Mouse (Mus musculus) lung, postnatal 25 days (tissue): ENCODE measurements around the gene Exoc6.
"Not testable (repeated sequence)": the region's sequence is repeated elsewhere in the genome, so short reads cannot be mapped to it uniquely, and the experiment has no call there.

Experiments
- DNase-seq: peaks from one replicate; pipeline ENCODE4 v3.0.0; 2022; ENCODE audit warnings: low spot score

The Exoc6 gene

DNA sequence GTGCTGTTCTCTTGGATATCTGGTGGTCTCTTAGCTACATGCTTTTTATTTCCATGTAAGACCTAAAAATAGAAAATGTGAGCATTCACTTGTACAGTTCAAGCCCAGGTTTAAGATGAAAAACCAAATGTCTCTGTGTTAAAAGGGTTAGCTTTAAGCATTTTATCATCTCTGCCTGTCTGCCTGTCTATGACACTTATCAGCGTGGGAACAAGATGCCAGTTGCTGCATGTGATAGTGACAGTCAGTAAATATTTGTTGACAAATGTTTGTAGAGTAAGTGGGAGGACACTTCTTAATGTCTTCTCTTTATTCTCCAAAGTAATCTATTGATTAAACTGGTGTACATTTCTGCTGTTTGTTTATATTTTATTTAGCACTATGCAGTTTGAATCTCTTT is 12.5 kb upstream of the Exoc6 start:
- DNase-seq: no peak

DNA sequence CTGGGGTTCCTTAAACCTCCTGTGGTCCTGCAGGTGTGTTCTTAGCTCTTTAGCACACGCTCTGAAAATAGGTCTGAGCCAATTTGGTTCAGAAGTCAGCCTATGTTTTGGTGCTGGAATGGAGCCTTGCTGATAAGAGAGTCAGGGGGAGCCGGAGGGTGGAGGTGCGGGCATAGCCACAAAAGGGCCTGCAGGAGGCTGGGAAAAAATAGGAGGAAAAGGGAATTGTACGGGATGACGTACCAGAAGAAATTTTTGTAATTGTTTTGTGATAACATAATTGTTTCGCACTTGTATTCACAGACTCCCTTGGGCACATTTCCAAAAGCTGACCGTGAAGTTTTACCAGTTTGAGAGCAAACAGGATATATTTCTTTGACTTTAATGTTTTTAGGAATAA is 10.0 kb upstream of the Exoc6 start:
- no peak for DNase-seq

DNA sequence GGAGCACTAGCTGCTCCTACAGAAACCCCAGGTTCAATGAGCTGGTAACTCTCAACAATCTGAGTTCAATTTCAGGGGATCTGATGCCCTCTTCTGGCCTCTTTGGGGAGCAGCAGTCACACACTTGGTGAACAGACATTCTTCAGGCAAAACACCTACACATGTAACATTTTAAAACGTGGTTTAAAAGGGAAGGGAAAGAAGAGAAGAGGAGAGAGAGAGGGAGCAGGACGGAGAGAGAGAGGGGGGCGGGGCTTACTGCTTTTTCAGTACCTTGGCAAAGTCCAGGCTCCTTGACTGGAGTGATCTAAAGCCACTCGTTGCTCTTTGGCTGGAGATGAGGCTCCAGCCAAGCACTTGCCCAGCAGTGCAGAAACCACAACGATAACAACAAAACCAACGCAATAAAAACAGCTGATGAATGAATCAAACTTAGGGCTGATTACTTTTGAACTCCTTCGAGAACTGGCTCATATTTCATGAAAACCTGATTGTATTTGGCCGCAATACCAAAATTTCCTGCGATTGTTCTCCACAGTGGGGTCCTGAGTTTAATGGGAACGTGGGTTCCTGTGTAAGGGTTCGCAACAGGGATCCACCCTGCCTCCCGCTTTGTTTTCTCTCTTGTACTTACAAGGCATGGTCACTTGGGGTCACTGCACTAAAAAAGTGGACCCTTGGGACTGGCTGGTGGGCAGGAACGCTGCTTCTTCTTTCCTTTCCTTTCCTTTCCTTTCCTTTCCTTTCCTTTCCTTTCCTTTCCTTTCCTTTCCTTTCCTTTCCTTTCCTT is 6.5 kb upstream of the Exoc6 start:
- peak; percentile 53 for DNase-seq

DNA sequence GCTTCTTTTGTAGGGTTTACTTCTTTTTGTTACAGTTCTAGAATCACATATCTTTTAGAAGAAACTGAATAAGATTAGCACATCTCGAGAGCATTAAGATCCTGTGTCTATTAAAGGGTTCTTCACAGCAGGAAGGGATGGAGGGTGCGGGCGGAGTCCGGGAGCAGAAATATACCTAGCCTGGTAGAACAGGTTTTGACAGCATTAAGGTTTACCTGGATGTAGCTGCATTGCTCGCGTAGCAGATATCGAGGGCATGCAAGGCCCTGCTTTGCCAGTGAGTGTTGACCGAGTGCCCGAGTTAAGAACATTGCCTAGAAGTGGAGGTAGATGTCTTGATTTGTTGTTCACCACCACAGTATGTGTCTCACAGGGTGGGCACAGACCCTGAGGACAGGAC is 5.7 kb upstream of the Exoc6 start:
- no peak for DNase-seq

DNA sequence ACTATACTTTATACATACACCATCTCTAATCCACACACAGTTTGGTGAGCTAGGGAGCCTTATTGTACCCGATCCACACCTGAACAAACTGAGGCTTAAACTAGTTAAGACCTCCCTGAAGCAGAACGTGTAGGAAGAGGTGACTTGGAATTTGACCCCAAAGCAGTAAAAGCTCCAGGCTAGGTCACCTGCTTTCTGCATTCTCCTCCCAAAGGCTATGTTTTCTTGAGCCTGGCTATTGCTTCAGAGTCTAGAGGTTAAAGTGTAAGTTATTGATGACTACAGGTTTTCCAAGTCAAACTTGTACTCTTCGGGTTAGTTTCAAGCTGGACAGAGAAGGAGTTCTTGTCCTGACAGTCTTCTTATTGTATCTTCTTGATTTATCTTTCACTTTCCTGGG is 5.0 kb upstream of the Exoc6 start:
- DNase-seq: no peak

DNA sequence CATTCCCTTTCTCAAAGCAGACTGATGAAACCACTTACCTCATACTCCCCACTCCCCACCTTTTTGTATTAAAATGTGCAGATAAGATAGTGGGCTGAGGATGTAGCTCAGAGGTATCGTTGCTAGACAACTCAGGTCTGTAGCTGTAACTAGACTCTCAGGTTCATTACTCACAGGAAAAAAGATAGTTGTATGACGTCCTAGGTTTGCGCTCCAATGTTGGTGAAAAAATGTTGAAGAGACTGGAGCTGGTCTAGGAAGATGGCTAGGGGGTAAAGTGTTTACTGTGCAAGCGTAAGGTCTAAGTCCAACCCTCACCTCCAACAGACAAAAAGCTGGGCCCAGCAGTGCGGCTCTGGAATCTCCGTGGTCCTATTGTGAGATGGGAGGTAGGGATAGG is 4.5 kb upstream of the Exoc6 start:
- no peak for DNase-seq

DNA sequence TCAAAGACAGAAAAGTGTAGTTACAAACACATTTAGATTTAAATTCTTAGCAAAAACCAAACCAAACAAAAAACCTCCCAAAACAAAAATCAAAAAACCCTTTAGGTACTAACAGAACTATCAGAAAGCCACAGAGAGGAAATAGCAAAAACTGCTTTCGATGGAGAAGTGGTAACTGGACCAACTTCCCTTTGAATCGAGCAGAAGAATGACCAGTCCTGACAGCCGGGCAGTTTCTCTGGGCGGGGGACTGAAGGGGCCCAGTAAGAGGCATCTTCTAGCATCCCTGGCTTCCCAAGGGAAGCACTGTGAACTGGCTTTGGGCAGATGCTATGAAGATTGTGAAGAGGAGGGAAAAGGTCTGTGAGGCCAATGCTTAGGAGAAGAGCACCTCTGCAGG is 3.4 kb upstream of the Exoc6 start:
- no peak for DNase-seq

DNA sequence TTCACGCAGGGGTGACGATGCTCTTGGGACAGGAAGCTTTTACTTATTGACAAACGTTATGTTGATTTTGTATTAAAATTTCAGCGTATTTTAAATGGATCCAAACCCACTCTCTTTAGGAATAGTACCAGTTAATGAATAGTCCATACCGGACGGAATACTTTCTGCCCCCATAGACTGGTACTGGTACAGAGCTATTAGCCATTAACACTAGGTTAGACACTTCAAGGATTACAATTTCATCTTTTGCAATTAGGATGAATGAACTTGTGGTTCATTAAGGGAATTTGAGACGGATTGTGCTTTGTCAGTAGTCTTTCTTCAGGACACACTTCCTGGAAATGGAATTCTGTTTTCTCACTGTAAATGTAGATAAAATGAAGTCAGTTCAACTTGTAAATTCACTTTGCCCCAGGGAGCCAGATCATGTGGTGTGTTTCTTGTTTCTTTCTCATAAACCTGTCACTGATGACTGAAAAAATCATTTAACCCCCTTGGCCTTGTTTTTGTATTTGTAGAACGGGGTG is 885 bp downstream of the Exoc6 start:
- no peak for DNase-seq

DNA sequence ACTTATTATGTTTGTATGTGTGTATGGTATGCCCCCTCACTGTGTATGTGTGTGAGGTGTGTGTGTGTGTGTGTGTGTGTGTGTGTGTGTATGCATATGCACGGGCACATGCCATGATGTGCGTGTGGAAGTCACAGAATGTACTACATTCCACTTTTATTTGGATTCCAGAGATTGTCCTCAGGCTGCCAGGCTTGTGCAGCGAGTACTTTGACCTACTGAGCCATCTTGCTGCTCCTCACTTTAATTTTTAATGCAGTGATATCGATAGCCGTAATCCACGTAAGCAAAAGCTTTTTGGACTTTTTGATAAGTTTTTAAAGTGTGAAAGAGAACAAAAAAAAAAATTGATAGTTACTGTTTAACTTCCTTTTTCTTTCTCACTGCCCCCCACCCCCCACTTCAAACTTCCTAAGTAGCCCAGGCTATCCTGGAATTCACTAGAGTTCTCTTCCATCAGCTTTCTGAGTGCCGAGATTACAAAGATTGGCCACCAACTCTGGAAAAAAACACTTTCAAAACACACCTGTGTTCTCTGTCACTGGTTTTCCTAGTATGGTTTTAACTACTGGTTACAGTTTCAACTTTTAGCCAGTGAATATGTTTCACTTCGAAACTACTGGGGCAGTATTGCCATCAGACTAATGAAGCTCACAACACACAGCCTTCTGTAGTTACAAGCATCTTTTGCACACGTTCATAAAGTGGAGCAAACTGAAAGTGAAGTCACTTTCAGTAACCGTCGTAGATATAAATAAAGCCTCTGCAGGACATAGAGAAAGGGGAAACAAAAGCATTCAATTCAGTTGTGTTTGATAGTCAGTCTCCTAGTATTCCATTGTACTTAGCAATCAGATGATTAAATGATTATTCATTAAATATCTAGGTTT is 3.4 kb downstream of the Exoc6 start:
- DNase-seq: no peak

DNA sequence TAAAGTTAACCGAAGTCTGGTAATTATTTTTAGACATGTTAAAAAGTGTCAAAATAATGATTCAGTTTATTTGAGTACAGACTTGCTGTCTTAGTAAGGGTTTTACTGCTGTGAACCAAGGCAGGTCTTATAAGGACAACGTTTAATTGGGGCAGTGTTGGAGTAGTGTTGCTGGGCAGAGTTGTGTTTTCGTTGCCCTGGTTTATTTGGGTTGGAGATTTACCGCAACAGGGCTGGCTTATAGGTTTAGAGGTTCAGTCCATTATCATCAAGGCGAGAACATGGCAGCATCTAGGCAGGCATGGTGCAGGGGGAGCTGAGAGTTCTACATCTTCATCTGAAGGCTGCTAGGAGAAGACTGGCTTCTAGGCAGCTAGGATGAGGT is 4.0 kb downstream of the Exoc6 start:
- DNase-seq: not testable (repeated sequence)

DNA sequence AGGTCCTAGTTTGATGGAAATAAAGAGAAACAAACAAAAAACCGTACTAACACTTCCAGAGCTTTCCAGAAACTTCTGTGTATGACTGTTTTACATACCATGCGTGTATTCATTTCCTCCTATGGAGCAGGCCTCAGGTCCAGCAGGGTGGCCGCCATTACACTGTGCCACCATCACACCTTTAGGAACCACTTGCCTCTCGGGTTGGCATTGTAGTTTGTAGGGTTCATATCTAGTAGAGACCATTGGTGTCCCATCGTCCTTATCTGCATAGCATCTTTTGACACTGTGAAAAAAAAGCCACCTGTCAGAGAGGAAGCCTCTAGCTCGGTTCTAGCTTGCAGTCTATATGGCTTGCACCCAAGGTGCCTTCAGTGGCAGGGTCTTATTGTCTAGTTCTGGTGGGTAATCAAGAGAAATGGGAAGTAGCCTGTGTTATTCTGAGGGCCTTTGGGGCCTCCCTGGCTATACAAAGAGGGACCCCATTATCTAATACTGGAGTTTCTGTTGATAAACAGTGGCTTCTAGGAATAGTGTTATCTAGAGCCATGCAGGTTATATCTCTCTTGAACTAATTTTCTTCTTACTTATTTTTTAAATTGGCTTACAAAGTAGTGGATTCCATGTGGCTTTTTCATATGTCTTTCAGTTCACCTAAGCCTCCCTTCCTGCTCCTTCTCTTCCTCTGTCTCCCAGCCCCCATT is 5.8 kb downstream of the Exoc6 start:
- DNase-seq: no peak

DNA sequence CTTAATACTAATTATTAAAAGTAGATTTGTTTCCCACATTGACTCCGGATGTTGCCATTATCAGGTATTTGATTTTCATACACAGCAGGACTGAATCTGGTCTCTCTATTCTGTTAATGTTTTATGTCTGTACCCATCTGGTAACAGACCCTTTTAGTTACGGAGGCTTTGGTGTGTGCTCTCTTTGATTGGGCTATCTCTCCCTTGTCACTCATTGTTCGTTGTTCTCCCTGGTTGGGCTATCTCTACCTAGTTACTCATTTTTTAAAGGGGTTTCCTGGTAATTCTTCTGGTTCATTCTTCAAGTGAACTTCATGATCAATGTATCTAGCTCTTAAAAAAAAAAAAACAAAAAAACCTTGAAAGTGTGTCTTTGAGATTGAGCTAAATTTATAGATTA is 7.7 kb downstream of the Exoc6 start:
- DNase-seq: no peak

DNA sequence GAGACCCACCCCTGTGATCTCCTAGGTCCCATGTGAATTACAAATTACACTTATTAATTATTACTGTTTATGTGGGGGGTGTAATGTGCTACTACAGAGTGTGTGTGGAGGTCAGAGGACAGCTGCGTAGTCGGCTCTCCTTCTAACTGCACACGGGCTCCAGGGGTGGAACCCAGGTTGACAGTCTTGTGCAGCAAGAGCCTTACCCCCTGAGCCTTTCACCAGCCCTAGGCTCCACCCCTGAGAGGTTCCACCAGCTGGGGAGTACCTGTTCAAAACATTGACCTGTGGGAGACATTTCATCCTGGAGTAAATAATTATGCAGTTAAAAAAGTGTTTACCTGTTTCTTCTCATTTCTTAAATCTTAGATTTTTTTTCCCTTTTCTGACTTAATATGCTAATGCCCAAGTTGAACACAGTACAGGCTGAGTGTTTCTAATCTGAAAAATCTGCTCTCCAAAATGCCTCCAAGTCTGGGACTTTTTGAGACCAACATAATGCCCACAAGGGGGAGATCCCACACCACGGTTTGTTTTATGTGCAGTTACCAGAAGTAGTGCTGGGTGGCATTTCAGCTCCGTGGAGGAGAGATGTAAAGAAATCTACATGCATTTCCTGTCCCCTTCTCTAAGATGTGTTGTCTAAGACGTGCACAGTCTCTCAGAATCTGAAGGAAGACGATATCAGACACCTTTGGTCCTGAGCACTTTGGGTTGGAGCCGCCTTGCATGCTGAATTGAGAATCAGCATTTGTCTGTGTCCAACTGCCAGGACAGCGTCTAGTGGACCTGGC is 9.3 kb downstream of the Exoc6 start:
- DNase-seq: peak; percentile 29

DNA sequence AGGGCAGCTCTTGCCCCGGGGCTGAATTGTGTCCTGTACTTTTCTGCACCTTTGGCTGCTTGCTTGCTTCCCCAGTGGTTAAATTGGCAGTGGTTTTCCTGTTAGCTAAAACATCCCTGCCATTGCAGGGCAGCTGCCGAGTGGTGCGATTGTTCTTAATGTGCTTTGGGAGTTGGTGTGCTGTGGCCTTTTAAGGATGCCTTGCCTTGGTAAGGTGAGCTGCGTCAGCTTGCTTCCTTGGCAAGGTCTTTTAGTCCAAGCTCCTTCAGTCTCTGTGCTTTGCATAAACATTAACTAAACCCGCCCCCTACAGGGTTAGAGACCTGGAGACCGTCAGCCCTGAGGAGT is 9.8 kb downstream of the Exoc6 start:
- no peak for DNase-seq

DNA sequence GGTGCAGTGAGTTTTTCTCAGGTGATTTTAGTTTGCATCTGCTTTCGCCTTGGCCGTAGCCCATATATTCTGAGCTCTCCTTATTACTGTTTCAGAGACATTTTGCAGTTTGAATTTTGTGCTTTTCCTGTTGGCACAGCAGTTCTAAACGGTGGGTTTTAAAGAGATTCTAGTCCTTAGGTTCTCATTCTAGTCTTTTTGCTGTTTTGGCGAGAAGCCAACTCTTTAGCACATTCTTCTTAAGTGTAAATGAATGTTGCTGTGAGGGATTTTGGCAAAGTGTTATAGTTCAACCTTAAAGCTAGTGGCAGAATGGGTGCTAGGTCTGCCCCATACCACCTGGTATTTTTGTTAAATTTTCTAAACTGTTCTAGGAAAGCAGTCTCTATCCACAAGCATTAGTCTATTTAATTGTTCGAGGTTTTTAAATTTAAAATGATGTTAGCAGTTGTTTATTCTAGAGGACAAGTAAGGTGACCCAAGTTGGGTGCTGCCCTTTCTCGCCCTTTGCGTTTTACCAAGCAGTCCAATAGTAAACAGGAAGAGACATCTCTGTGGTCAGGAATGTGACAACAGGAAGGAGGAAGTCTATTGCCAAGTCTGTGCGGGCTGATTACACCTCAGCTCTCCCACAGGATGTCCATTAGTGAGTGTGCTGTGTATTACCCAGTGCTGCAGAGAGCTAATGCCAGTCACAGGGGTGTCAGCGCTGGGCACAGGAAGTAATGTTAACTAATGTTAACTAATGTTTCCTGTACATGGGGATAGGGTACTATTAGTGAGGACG is 11.1 kb downstream of the Exoc6 start:
- DNase-seq: peak; percentile 69

DNA sequence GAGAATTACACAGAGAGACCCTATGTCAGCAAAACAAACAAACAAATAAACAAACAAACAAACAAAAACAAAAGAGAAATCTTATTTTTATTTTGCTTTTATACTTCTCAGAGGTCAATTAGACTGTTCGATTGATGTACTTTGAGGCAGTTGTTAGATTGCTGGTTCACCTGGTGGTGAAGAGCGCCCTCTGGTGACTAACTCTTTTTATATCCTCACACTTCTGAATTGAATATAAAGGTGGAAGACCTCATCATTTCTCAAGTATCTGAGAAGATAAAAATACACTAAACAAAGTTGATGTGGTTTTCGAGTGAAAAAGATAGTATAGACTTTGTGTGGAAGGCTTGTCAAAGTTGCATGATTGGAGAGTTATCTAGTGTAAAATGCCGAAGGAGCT is 13.5 kb downstream of the Exoc6 start:
- DNase-seq: peak; percentile 68

DNA sequence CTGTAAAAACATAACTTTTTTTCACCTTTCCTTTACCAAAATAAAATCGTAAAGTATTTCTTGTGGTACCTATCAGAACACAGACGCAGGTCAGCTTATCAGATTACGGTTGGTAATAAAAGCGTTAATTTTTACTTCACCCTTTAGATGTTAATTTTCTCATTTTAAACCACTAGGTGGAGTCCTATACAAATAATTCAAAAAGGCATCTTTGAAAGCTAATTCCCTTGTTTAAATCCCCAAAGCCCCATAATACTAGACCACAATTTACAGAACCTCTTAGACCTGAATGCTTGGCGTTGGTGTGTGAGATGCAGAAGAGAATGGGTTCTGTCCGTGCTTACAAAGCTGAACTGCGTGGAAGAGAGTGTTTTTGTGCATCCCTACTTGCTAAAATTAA is 15.6 kb downstream of the Exoc6 start:
- no peak for DNase-seq

DNA sequence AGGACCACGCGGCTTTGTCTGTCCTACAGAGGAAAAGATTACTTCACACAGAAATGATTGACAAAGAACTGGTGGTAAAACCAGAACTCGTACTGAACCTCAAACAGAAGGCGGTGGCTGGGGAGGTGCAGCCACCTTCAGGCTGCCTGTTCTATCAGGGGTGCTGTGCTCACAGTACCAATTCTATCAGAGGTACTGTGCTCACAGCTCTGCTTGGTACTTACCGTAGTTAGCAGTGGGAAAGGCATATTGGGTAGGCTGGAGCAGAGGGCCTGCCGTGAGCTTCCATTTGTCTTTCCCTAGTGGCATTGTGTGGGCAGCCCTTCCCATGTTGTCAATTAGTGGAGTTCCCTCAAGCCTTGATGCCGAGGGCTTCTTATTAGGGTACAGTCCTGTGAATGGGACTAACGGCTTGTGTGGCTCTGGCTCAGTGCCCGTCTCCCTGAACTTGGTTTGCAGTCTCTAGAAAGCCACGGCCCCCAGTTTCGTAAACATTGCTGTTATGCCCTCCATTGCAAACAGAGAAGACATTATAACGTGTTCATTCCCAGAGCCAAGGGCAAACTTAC is 19.1 kb downstream of the Exoc6 start:
- no peak for DNase-seq

DNA sequence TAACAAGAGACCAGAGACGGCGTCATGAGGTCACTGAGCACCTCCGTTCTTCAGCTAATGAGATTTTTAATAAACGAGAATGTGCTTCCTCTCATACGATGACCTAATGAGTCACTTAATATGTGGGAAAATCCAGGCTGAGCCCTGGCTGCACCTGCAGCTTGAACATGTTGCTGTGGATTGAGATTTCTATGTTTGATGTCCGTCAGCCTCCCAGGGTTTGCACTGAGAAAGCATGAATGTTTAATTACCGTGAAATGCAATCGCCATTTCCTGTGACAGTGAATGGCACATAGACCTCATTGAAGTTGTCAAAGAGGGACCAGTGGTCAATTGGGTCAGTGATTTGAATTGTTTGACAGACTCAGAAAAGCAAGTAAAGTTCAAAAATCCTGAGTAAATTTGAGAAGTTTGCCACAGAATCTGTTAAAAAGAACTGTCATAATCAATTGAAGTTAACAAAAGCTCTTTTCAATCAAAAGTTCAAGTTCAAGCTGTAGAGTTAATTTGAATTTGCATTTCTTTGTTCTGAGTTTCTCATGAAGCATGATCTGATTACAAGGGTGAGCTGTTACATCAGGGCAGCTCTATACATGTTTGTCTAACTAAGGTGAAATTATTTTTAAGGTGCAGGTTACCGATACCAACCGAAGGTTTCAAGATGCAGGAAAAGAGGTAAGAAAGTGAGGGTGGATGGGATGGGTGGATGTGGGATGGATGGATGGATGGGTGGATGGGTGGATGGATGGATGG is 20.9 kb downstream of the Exoc6 start:
- DNase-seq: no peak

DNA sequence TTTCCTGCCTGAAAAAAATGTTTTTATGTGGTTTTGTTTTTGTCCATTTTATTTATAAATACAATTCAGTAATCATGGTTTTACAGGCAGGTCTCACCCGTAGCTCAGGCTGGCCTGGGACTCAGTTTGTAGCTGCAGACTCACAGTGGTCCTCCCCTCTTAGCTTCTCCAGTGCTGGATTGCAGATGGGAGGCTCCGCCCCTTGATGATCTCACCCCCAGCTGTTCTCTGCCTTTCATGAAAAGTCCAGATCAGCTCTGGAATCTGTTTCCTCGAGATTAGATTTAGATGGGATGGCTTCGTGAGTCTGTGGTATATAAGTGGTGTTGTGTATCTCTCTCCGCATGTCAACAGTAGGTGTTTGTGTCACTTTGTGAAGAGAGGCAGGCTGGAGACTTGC is 24.6 kb downstream of the Exoc6 start:
- DNase-seq: no peak
